ENCODE assay signal across 18 mouse cellular contexts in genomic region chr13:44421922-44422321, GRCm38 (mm10).
A peak's percentile ranks its signal among the peaks of the same experiment; 100 is the strongest.
DNase-seq lines count a peak whose midpoint lies in the region; ATAC-seq lines count a peak whose summit lies in the region.
"Had no signal": no experiment of that assay in that cellular context is flagged by ENCODE, and none has a peak within 500 bp of the region (broad histone marks: within the 10 kb centered on the region; RNA-seq: fewer than 3 reads in every experiment).

No protein-coding gene starts in this region.

- no peaks in the 10 kb centered on the region for H3K36me3 ChIP-seq in heart, embryonic 10.5 days
- H3K36me3 ChIP-seq in heart, embryonic 11.5 days (ENCODE audit: control insufficient read depth, insufficient read depth, low read length) = no peaks in the 10 kb centered on the region
- H3K36me3 ChIP-seq in hindbrain, embryonic 10.5 days = no peaks in the 10 kb centered on the region
- H3K36me3 ChIP-seq: embryonic facial prominence, embryonic 10.5 days; heart, embryonic 12.5 days; hindbrain, embryonic 12.5 days had no signal

- H3K4me3 ChIP-seq in heart, embryonic 10.5 days = no peak overlapping the region
- H3K4me3 ChIP-seq in heart, embryonic 11.5 days (ENCODE audit: low read depth, low read length) = no peak overlapping the region
- H3K4me3 ChIP-seq in hindbrain, embryonic 10.5 days = no peak overlapping the region
- H3K4me3 ChIP-seq: embryonic facial prominence, embryonic 10.5 days; forebrain, embryonic 13.5 days; heart, embryonic 12.5 days; hindbrain, embryonic 12.5 days had no signal

- no peak for DNase-seq in heart, embryonic 10.5 days (ENCODE audit: low spot score)
- DNase-seq in left cerebral cortex, postnatal 4 days = peak; percentile 18
- DNase-seq in left cerebral cortex, postnatal 36 days (ENCODE audit: low spot score in 2 of 2) = no peak
- DNase-seq in retina, embryonic 14.5 days (ENCODE audit: low spot score) = peak; percentile 21
- DNase-seq in hindbrain, embryonic 10.5 days (ENCODE audit: low spot score) = no peak
- DNase-seq: adrenal gland, adult 8-10 months; adrenal gland, postnatal 36 days; cerebellum, adult 8-10 months; gastrocnemius, postnatal 14 days; heart, adult 18-20 months had no signal

- no peak overlapping the region for H3K9ac ChIP-seq in heart, embryonic 11.5 days (ENCODE audit: low read depth, low read length)
- H3K9ac ChIP-seq: forebrain, embryonic 13.5 days; forebrain, postnatal 0 days; heart, embryonic 12.5 days; hindbrain, embryonic 12.5 days had no signal

- intact Hi-C loops in left cerebral cortex, postnatal 4 days (cut with DNase I) = no loop called here
- intact Hi-C loops in left cerebral cortex, postnatal 36 days (cut with DNase I) = no loop called here

- H3K27me3 ChIP-seq in heart, embryonic 10.5 days (ENCODE audit: insufficient read depth, poor library complexity, severe bottlenecking) = no peaks in the 10 kb centered on the region
- H3K27me3 ChIP-seq in heart, embryonic 11.5 days (ENCODE audit: control insufficient read depth, insufficient read depth, low read length) = no peaks in the 10 kb centered on the region
- H3K27me3 ChIP-seq in hindbrain, embryonic 10.5 days (ENCODE audit: insufficient read depth, poor library complexity, severe bottlenecking) = no peaks in the 10 kb centered on the region; the same call in 1 of the 2 replicates
- H3K27me3 ChIP-seq: forebrain, embryonic 13.5 days; heart, embryonic 12.5 days; hindbrain, embryonic 12.5 days had no signal

- no peak for ATAC-seq in heart, embryonic 11.5 days (replicated peaks; ENCODE audit: insufficient number of reproducible peaks, low FRiP score, low TSS enrichment)
- ATAC-seq: forebrain, embryonic 13.5 days; hindbrain, embryonic 16.5 days; inflammation-experienced regulatory T-cells, adult 6 months had no signal

- H3K4me1 ChIP-seq in heart, embryonic 10.5 days = peaks cover 47% of the 10 kb centered on the region
- peaks cover 24% of the 10 kb centered on the region for H3K4me1 ChIP-seq in heart, embryonic 11.5 days (ENCODE audit: control insufficient read depth, insufficient read depth, low read length)
- peaks cover 42% of the 10 kb centered on the region for H3K4me1 ChIP-seq in hindbrain, embryonic 10.5 days (replicated peaks)

- no peak overlapping the region for H3K4me2 ChIP-seq in heart, embryonic 11.5 days
- H3K4me2 ChIP-seq: forebrain, embryonic 13.5 days; heart, embryonic 12.5 days; hindbrain, embryonic 12.5 days had no signal

- 0 out of 2 replicates have a peak overlapping the region, but pooled peaks have one; percentile 2 for H3K27ac ChIP-seq in heart, embryonic 10.5 days
- no peak overlapping the region for H3K27ac ChIP-seq in heart, embryonic 11.5 days (ENCODE audit: low read depth, low read length)
- H3K27ac ChIP-seq in hindbrain, embryonic 10.5 days = no peak overlapping the region
- H3K27ac ChIP-seq: embryonic facial prominence, embryonic 10.5 days; forebrain, embryonic 13.5 days; hindbrain, embryonic 12.5 days had no signal

- H3K9me3 ChIP-seq in heart, embryonic 10.5 days = no peaks in the 10 kb centered on the region
- H3K9me3 ChIP-seq in heart, embryonic 11.5 days (replicated peaks; ENCODE audit: control insufficient read depth, low read length) = 0 out of 2 replicates have a peak, but pooled peaks cover 3% of the 10 kb centered on the region
- H3K9me3 ChIP-seq in hindbrain, embryonic 10.5 days = 0 out of 2 replicates have a peak, but pooled peaks cover 5% of the 10 kb centered on the region
- H3K9me3 ChIP-seq: embryonic facial prominence, embryonic 10.5 days; forebrain, embryonic 13.5 days; hindbrain, embryonic 12.5 days had no signal

- 73% methylated on average over 5 of the region's 5 CpGs for WGBS in heart, embryonic 10.5 days
- WGBS in heart, embryonic 11.5 days (ENCODE audit: insufficient replicate concordance) = 74% methylated on average over 5 of the region's 5 CpGs
- 75% methylated on average over 5 of the region's 5 CpGs for WGBS in hindbrain, embryonic 10.5 days

Comparison
In these comparisons a context has a peak if more than half of its experiments do, and no peak if none do; other contexts are left out.
1. DNase-seq: peak in left cerebral cortex, postnatal 4 days (single experiment) and retina, embryonic 14.5 days (single experiment); none in heart, embryonic 10.5 days (single experiment), left cerebral cortex, postnatal 36 days (0 of 2) and hindbrain, embryonic 10.5 days (single experiment).